ENCODE assay signal across 15 mouse cellular contexts in the genomic region with DNA sequence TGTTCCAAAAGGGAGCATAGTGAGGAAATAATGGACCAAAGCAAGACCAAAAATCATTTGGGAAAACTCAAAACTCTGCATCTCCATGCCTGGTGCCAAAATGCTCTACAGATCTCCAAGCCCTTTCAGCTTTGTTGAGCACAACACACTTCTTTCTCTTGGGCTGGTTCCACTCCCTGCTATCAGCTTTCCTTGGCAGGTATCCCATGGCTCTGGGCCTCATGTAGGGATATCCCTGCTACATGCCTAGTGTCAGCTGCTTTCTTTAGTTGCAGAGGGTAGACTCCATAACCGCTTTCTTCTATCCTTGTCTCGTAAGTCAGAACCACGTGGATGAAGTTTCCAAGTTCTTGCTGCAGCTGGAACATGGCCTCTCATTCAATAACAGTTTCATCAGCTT.
"Had no signal": no experiment of that assay in that cellular context is flagged by ENCODE, and none has a peak within 500 bp of the region (broad histone marks: within the 10 kb centered on the region; RNA-seq: fewer than 3 reads in every experiment).

No protein-coding gene starts in this region.

- H3K4me3 ChIP-seq: left cerebral cortex, adult 2 months; limb, embryonic 10.5 days; liver, embryonic 12.5 days; lung, embryonic 15.5 days; megakaryocyte, embryonic 14.5 days; midbrain, embryonic 12.5 days; neural tube, embryonic 13.5 days had no signal

- H3K36me3 ChIP-seq: limb, embryonic 10.5 days; liver, embryonic 12.5 days; lung, embryonic 15.5 days; midbrain, embryonic 12.5 days; neural tube, embryonic 13.5 days had no signal

- DNase-seq: kidney, postnatal 14 days; lung, postnatal 14 days; retina, postnatal 1 day; right cerebral cortex, postnatal 4 days; spleen, adult 18-20 months; thymus, adult 18-20 months; thymus, postnatal 14 days had no signal

- H3K27me3 ChIP-seq: liver, embryonic 12.5 days; lung, embryonic 15.5 days; megakaryocyte, embryonic 14.5 days; midbrain, embryonic 12.5 days; neural tube, embryonic 13.5 days had no signal

- H3K4me1 ChIP-seq: limb, embryonic 10.5 days; liver, embryonic 12.5 days; lung, embryonic 15.5 days; megakaryocyte, embryonic 14.5 days; midbrain, embryonic 12.5 days; neural tube, embryonic 13.5 days had no signal

- H3K9me3 ChIP-seq: limb, embryonic 10.5 days; liver, embryonic 12.5 days; lung, embryonic 15.5 days; midbrain, embryonic 12.5 days; neural tube, embryonic 13.5 days had no signal

- H3K27ac ChIP-seq: left cerebral cortex, adult 2 months; limb, embryonic 10.5 days; liver, embryonic 12.5 days; lung, embryonic 15.5 days; macrophage; midbrain, embryonic 12.5 days; neural tube, embryonic 13.5 days had no signal
